Mouse (Mus musculus): ENCODE measurements around the gene Nprl3.

Nprl3 gene

DNA sequence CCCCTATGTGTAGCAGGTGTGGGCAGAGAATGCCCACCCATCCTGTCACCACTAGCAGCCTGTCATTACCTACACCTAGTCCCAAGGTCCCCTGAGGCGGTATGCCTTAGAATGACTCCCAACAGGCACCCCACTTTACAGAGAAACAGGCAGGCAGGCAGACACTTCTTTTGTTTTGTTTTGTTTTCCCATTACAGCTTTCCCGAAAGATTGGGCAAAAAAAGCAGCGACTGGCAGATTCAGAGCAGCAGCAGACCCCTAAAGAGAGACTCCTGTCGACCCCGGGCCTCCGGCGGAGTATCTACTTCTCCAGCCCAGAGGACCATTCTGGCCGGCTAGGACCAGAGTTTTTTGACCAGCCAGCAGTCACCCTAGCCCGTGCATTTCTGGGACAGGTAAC lies 40.0 kb downstream of the Nprl3 start:
- in situ Hi-C loops (cut with MboI; ENCODE audit: low sequenced_read_pairs), result no loop called here

DNA sequence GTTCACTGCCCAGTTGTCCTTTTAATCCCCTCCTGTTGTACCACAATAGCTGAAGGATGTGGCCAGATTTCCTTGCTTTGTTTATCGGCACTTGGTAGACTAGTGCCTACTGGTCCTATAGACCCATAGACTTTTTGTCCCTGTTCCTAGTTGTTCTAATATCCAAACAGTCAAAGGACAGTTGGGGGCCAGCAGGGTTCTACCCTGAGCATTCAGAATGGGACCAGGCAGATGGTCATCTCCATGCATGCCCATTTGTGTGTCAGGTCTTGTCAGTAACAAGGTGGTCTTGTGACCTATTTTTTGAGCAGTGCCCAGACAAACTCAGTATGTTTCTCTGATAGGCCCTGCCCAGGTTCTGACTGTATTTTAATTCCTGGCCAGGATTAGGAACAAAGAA lies 40.5 kb downstream of the Nprl3 start:
- in situ Hi-C loops (cut with MboI; ENCODE audit: low sequenced_read_pairs), result no loop called here

DNA sequence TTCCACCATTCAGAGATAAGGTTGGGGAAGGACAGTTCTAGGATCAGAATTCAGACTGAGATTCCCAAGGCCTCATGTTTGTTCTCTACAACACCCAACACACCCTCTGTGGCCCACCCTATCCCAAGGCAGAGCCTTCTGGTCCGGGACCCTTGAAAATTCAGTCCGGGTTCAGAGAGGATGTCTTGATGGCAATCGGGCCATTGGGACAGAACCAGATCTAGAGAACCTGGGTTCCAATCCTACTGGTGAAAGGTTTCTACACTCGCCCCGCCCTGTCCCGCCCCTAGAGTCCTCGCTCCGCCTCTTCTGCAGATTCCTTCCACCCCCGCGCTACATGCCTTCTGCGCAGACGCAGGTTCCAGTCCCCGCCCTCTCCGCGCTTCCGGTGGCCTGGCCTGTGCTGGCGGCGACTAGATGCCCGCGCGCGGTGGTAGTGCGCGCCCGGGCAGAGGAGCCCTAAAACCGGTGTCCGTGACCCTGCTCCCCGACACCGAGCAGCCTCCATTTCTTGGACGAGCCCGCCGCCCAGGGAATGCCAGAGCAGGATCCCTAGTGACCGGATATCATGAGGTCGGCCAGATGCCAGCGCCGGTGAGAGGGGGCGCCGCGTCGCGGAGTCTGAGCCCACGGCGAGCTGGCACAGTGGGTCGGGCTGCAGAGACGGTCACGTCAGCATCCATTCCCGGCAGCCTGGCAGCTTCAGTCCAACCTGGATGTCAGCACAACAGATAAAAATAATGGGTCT lies 41.2 kb downstream of the Nprl3 start, which contains the start of gene Mpg:
Gene Mpg, plus strand, starts transcription at position 382 of the 748 bp plus-strand sequence.
- in situ Hi-C loops (cut with MboI; ENCODE audit: low sequenced_read_pairs), result no loop called here

DNA sequence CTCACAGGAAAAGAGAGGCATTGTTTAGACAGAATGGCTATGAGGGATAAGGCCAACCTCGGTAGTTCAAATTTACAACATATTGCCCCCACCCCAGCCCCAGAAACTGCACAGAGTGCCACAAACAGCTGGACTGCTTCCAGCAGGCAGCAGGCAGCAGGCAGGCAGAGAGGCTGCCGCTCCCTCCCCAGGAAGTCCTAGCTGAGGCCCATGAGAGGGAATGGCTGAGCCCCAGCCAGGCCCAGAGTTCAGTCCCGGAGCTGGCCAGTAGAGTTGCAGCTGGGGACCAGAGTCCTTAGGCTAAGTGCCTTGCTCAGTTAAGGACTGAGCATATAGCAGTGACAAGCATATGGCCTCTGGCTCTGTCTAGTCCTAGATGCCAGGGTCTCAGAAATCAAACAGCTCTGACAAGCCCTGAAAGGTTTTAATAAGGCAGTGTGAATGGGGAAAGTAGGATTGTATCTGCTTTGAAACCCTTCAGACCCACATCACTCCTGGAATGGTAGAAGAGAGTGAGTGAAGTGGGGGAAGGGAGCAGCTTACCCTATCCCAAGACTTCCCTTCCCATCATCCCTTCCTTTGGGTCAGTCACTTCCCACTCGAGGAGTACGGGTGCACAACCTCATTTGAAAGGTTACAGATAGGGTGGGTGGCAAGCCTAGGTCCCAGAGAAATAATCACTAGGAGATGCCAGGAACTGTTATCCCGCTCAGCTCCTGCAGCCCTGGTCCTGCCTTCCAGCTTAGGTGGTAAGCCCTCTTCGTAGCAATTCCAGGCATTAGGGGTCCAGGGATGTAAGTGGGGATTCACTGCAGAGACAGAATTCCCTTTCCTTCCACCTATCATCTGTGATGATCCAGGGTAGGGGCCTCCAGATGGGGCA lies 42.0 kb downstream of the Nprl3 start:
- in situ Hi-C loops (cut with MboI; ENCODE audit: low sequenced_read_pairs), result no loop called here

DNA sequence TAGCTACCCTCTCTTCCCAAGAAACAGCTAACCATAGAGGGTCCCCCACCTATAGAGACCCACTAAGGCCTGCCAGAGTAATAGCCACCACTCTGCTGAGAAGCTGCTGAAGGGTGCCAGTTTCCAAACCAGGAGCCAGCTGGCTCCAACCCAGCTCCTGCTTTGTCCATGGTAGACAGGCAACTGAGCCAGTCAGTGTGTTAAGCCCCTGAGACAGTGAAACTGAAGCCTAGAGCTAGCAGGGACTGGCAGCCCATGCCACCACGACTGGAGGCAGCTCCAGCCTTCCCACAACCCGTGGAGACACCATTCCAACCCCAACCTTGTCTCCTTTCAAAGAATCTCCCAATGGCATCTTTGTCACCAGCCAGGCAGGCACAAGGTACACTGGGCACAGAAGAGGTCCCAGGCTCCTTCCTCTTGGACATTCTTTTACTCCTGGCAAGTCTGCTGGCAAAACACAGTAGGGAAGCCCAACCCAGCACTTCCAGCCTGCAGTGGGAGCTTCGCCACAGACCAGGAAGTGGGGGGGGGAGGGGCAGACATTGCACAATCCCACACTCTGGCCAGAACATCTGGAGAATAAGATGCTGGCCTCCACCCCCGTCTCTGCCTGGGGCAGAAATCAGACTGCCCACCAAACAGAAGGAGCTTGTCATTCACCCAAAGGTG lies 42.9 kb downstream of the Nprl3 start:
- in situ Hi-C loops (cut with MboI; ENCODE audit: low sequenced_read_pairs), result no loop called here

DNA sequence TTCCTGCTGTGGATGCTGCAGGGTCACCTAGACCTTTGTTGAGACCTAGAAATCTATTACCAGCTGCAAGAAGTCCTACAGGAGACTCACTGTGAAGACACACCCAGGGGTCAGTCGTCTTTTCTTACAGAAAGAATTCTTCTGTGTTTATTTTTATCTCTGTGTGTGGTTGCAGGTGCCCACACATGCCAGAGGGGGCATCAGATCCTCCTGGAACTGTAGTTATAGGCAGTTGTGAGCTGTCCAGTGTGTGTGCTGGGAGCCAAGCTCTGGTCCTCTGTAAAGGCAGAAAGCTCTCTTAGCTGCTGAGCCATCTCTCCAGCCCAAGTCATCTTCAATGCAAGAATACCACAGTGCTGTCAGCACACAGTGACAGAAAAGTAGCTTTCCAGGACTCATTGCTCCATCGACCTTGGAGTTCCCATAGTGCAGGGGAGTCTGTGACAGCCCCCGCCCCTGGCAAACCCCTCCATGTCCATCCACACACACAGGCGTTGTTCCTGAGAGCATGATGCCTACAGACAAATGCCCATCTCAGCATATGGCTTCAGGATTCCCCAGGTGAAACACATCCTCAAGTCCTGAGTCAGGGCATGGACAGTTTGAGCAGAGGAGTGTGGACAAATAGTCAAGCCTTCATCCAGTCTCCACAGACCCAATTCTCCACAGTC lies 44.1 kb downstream of the Nprl3 start:
- in situ Hi-C loops (cut with MboI; ENCODE audit: low sequenced_read_pairs), result no loop called here

DNA sequence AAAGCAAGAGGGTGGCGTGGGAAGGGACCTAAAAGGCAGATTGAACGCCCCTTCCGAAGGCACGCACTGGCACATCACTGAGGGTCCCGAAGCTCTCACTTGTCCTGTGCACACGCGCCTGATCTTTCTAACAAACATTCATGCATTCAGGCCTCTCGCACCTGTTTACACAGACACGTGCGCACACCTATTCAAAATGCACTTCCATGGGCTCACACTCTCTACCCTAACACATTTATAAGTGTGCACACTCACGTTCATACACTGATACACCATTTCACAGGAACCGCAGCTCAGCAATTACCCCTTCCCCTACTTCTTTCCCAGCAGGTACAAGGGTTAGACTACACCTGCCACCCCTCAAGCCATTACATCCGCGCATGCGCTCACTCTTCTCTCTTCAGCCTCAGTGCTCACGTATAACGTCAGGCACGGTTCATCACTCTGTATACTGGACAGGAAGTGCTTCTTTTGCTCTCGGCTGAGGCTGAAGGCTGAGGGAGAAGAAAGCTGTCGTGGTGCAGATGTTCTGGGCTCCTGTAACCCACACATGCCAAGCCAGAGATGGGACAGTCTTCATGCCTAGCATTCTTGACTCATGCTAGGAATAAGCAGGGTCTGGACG lies 44.8 kb downstream of the Nprl3 start:
- in situ Hi-C loops (cut with MboI; ENCODE audit: low sequenced_read_pairs), result no loop called here

DNA sequence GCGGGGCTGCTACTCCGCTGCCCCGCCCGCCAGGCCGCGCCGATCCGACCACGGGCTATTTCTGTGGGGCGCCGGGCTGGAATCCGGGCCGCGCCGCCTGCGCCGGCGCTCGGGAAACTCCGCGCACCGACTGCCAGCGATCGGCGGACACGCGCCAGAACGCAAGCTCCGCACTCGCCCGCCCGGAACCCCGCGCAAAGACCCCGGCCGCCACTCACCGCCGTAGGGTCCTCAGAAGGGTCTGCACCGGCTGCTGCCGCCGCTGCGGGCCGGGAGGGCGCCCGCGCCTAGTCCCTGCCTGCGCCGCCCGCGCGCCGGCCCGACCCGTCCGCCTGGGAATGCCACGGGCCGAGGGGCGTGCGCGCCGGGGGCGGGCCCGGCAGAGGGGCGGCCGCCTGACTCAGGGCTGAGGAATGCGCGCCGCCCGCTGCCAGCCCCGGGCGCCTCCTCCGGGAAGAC lies 45.5 kb downstream of the Nprl3 start, which contains the start of gene Rhbdf1:
Gene Rhbdf1, minus strand, starts transcription at position 350 of the 459 bp plus-strand sequence.
- in situ Hi-C loops (cut with MboI; ENCODE audit: low sequenced_read_pairs), result no loop called here

DNA sequence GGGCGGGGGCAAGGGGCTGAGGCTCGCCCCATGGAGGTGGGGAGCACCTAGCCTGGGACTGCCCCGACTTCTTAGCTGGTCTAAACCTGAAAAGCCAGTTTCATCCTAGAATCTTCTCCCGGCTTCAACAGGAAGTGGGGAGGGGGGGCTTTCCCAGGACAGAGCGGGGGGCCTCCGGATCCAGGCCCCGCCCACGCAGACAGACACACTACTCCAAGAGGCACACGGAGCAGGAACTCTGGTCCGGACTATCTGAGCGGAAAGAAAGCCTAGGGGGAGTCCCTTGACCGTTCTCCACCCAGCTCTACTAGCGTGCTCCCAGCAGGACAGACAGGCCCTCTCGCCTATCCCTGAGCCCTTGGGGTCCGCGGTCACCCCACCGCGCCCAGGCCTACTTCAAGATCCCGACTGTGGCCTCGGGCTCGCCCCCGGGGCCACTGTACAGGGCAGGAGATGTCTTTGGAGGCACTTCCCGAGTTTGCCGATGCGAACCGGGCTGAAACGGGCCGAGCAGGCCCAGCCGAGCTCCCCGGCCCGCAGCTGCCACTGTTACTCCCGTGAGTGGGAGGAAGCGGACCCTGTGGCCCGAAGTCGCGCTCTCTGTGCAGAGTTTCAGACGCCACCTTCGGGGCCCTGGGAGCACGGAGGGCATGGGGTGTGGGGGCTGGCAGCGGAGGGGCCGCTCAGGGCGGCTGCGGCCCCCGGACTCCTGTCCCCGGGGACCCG lies 46.1 kb downstream of the Nprl3 start:
- in situ Hi-C loops (cut with MboI; ENCODE audit: low sequenced_read_pairs), result no loop called here

DNA sequence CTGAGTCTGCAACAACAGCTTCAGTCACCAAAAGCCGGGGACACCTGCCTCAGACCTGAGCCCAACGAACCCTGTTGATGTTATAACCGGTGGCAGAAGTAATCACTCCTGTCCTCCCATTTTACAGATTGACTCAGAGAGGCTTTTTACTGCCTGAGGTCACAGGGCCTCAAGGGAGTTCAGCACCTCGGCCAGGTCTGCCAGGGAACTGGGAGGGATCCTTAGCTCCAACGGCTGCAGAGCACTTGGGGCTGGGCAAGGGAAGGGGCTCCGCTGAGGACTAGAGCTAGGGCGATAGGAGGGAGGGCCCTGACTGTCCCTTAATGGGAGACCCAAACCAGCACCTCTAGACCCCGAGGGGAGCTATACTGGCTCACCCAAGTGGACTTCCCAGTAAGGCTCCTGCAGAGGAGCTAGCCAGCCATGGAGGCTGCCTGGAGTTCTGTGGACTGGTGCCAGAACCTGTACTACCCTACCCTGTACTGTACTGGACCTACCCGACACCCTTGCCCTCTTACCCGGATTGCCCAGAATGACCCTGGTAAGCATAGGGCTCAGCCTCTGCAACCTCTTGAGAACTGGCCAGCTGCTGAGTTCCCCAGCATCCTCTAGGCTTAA lies 46.8 kb downstream of the Nprl3 start:
- in situ Hi-C loops (cut with MboI; ENCODE audit: low sequenced_read_pairs), result no loop called here

DNA sequence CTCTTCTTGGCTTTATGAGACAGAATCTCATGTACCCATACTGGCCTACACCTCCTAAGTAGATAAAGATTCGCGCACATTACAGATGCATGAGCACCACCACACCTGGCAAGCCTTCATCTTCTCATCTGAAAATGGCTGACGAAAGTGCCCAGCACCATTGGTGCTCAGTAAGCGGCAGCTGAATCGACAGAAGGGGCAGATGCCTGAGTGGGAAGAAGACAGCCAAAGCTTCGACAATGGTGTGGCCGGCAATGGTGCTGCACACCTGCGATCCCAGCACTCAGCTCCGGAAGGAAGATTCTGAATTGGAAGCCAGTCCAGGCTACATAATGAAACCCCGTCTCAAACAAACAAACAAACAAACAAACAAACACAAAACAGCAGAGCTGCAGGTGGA lies 48.2 kb downstream of the Nprl3 start:
- in situ Hi-C loops (cut with MboI; ENCODE audit: low sequenced_read_pairs), result no loop called here

DNA sequence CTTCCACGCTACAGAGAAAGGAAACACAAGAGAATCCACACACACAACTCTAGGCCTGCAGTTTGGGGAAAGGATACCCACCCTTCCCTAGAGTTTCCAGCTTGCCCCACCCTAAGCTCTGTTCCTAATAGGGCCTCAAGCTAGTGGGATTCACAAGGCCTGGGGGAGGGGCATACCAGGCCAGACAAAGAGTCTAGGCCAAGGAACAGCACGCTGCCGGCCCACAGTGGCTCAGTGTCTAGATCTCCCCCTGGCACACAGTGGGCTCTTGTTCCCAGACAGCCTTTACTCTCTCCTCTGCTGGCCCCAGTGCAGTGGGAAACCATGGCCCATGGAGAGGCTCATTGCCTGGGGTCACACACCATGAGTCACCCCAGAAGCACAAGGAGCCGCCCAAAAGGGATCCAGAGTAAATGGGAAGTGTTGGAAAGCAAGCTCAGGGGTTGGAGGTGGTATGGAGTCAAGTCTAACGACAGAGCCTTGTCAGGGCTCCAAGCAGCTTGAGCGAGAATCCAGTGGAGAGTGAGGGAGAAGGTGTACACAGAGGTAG lies 48.9 kb downstream of the Nprl3 start:
- in situ Hi-C loops (cut with MboI; ENCODE audit: low sequenced_read_pairs), result no loop called here

DNA sequence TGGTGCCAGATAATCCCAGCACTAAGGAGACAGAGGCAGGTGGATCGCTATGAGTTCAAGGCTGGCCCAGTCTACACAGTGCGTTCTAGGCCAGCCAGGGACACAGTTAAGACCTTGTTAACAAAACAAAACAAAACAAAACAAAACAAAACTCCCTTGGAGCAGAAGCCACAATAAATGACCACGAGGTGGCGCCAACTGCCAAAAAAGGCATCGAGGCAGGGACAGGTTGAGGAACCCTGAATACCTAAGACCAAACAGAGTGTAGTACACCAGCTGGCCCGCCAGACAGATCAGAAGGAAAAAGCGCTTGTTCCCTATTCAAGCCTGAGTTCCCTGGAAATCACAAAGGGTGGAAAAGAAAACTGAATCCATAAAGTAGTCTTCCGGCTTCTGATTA lies 50.7 kb downstream of the Nprl3 start:
- in situ Hi-C loops (cut with MboI; ENCODE audit: low sequenced_read_pairs), result no loop called here

DNA sequence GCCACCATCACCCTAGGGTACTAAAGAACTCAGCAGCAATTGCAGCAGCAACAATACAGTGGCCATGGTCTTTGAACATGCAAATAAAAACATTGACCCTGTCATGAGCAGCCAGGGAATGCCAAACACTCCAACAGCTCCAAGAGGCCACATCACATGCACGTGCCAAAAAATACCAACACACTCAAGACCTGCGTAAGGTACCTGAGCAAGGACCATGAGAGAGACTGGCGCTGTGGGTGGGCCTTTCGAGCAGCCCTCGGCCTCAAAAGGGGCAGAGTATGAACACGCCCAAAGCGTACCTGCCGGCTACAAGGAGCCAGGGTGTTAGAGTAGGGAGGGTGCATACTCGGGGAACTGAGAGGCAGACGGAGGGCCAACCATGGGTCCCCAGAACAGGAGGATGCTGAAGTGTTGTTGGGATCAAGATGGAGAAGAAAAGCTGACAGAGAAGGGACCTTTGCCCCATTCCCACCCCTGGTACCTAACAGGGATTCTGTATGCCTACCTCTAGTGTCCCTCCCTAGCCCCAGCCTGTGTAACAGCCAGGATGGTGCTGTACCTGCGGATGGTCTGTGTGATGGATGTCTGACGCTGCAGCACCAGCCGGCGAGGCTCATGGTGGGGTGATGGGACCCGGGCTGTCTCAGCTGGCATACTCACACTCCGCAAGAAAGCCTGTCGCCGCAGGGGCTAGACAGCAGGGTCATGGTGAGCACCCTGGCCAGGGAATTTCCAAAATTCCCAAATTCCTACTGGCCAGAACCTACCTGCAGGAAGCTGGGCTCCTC lies 51.9 kb downstream of the Nprl3 start:
- in situ Hi-C loops (cut with MboI; ENCODE audit: low sequenced_read_pairs), result no loop called here

DNA sequence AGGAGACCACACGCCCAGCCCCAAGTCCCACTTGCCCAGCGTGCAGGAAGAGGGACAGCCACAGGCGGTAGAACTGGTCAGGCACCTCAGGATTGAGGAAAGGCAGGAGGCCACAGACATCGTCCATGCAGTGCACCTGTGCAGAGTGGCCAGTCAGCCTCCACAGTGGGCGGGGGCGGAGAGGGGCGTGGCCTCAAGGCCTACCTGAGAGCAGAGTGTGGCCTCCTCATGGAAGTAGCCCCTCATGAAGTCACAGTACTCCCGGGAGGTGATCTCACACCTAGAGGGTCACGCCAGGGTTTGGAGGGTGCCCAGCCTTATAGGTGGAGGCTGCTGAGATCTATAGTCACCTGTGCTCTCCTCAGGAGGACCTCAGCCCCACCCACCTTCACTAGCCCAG lies 56.9 kb downstream of the Nprl3 start:
- in situ Hi-C loops (cut with MboI; ENCODE audit: low sequenced_read_pairs), result no loop called here

DNA sequence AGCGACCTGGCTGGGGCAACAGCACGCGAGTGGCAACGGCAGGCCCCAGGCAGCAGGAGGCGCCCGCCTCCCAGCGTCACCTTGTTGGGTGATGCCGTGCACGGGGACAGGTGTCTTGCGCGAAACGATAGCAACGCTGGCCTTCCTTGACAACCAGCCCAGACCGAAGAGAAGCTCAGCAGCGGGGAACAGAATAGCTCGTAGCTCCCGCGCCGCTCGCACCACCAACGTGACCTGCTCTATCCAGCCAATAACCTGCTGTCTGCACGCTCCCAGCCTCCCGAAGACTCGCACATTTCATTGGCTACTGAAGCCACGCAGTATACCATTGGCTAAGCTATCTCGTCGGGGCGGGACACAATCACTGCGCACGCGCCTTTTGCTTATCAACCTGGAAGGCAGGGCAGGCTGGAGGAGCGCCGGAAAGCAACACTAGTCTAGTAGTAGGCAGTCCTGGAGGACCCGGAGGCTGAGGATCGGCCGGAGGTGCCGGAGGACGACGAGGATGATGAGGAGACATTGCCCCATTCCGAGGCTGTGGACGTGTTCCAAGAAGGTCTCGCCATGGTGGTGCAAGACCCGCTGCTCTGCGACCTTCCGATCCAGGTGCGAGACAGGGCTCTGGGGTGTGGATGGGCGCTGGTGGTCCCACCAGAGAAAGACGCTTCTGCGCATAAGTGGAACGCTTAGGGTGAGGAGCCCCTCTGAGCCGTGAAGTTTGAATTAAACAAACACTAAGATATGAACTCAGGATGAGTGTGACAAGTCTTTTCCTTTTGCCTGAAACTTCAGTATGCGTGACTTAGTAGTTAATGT lies 62.2 kb downstream of the Nprl3 start, which contains the start of gene Snrnp25:
Gene Snrnp25, plus strand, starts transcription at position 358 of the 816 bp plus-strand sequence.
- in situ Hi-C loops (cut with MboI; ENCODE audit: low sequenced_read_pairs), result no loop called here

All from CH12F3 (cell line).